19 mouse cellular contexts compared by ENCODE assay signal in the genomic region with DNA sequence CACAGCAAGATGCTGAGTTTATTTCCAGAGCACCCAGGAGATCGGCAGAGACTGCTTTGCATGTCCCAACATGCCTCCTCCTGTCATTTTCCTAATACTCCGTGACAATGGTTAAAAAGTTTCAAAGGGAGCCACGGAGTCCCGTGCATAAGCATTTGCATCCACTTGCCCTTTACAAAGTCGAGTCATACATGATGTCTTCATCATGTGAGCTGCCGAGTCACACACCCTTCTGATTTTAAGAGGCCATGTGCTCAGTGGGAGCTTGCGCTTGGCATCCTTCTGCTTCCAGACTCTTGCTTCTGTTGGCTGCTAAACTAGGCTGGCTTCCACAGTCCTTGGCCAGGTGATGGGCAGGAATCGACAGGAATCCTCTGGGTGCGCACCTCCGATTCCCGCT.
A peak's percentile ranks its signal among the peaks of the same experiment; 100 is the strongest.
DNase-seq lines count a peak whose midpoint lies in the region; ATAC-seq and TF ChIP-seq lines count a peak whose summit lies in the region.
"Had no signal": no experiment of that assay in that cellular context is flagged by ENCODE, and none has a peak within 500 bp of the region (broad histone marks: within the 10 kb centered on the region; RNA-seq: fewer than 3 reads in every experiment).

No protein-coding gene starts in this region.

- no peaks in the 10 kb centered on the region for H3K9me3 ChIP-seq in neural tube, embryonic 13.5 days
- H3K9me3 ChIP-seq in intestine, postnatal 0 days (ENCODE audit: control insufficient read depth): no peaks in the 10 kb centered on the region
- H3K9me3 ChIP-seq: forebrain, embryonic 10.5 days; heart, embryonic 12.5 days; kidney, embryonic 15.5 days; limb, embryonic 10.5 days; midbrain, embryonic 15.5 days had no signal

- H3K4me3 ChIP-seq in neural tube, embryonic 13.5 days: no peak overlapping the region
- no peak overlapping the region for H3K4me3 ChIP-seq in intestine, postnatal 0 days (ENCODE audit: low read depth, low read length)
- H3K4me3 ChIP-seq: forebrain, embryonic 10.5 days; heart, embryonic 12.5 days; kidney, embryonic 15.5 days; limb, embryonic 10.5 days; midbrain, embryonic 15.5 days had no signal

- WGBS in neural tube, embryonic 13.5 days: 79% methylated on average over 11 of the region's 11 CpGs
- WGBS in intestine, postnatal 0 days: 86% methylated on average over 11 of the region's 11 CpGs

- H3K27ac ChIP-seq in neural tube, embryonic 13.5 days (replicated peaks): 0 out of 2 replicates have a peak overlapping the region, but pooled peaks have one; percentile 23
- H3K27ac ChIP-seq in intestine, postnatal 0 days (ENCODE audit: low read depth, low read length): no peak overlapping the region
- H3K27ac ChIP-seq: forebrain, embryonic 10.5 days; kidney, embryonic 15.5 days; limb, embryonic 10.5 days; midbrain, embryonic 15.5 days had no signal

- H3K27me3 ChIP-seq in neural tube, embryonic 13.5 days: no peaks in the 10 kb centered on the region
- no peaks in the 10 kb centered on the region for H3K27me3 ChIP-seq in intestine, postnatal 0 days (replicated peaks; ENCODE audit: control insufficient read depth, insufficient read depth, low read length)
- H3K27me3 ChIP-seq: heart, embryonic 12.5 days; kidney, embryonic 15.5 days; midbrain, embryonic 15.5 days had no signal

- peak; percentile 90 for ATAC-seq in frontal cortex, adult (ENCODE audit: low TSS enrichment)
- ATAC-seq in neural tube, embryonic 13.5 days (ENCODE audit: low read depth): no peak
- ATAC-seq in intestine, postnatal 0 days: no peak
- ATAC-seq: forebrain, postnatal 0 days; liver, postnatal 0 days; midbrain, embryonic 15.5 days had no signal

- H3K4me1 ChIP-seq in neural tube, embryonic 13.5 days (replicated peaks): peaks cover 14% of the 10 kb centered on the region; the same call in 1 of the 2 replicates
- H3K4me1 ChIP-seq in intestine, postnatal 0 days (replicated peaks; ENCODE audit: control insufficient read depth, insufficient read depth, low read length): no peaks in the 10 kb centered on the region
- H3K4me1 ChIP-seq: forebrain, embryonic 10.5 days; heart, embryonic 12.5 days; kidney, embryonic 15.5 days; midbrain, embryonic 15.5 days had no signal

- no peak overlapping the region for H3K4me2 ChIP-seq in neural tube, embryonic 13.5 days
- no peak overlapping the region for H3K4me2 ChIP-seq in intestine, postnatal 0 days (replicated peaks; ENCODE audit: low read depth)
- H3K4me2 ChIP-seq: heart, embryonic 12.5 days; kidney, embryonic 15.5 days; midbrain, embryonic 15.5 days had no signal

- H3K36me3 ChIP-seq in neural tube, embryonic 13.5 days: no peaks in the 10 kb centered on the region
- H3K36me3 ChIP-seq in intestine, postnatal 0 days (ENCODE audit: control insufficient read depth, insufficient read depth): no peaks in the 10 kb centered on the region
- H3K36me3 ChIP-seq: forebrain, embryonic 10.5 days; heart, embryonic 12.5 days; kidney, embryonic 15.5 days; limb, embryonic 10.5 days; midbrain, embryonic 15.5 days had no signal

- H3K9ac ChIP-seq in neural tube, embryonic 13.5 days: no peak overlapping the region
- no peak overlapping the region for H3K9ac ChIP-seq in intestine, postnatal 0 days (ENCODE audit: low read depth, low read length)
- H3K9ac ChIP-seq: forebrain, postnatal 0 days; heart, embryonic 12.5 days; kidney, embryonic 15.5 days; liver, postnatal 0 days; midbrain, embryonic 15.5 days had no signal

- no peak for DNase-seq in frontal cortex, postnatal 10 days (ENCODE audit: low spot score in 2 of 2)
- no peak for DNase-seq in neural tube, embryonic 10.5 days (ENCODE audit: extremely low spot score, low spot score)
- peak; percentile 24 for DNase-seq in cerebellum, adult 8-10 months
- no peak for DNase-seq in urinary bladder, postnatal 14 days (ENCODE audit: low spot score)
- no peak for DNase-seq in layer of hippocampus, adult 8-10 months (ENCODE audit: low spot score in 2 of 2)
- DNase-seq: forebrain, postnatal 0 days; kidney, postnatal 4 days; liver, postnatal 0 days; lung, postnatal 10 days; retina, postnatal 1 day; thymus, postnatal 25 days had no signal

- TF ChIP-seq CTCF in intestine, postnatal 0 days (IDR thresholded peaks at IDR 0.05; ENCODE audit: low read depth): no peak
